Mouse (Mus musculus) bone marrow, adult 2 months (tissue): ENCODE measurements at regions not wholly inside any gene's neighbourhood (a gene's known extent, or its start where the extent isn't known, plus 50 kb on each side); places are given as distances from the start of the nearest gene placed in this dataset.

Experiments
- H3K27ac ChIP-seq: fragments of 200-500 bp; 2 replicates; pipeline ENCODE4 v1.5.1; 2012; ENCODE audit warnings: low read depth, mild to moderate bottlenecking, control low read depth, inconsistent platforms, low read length; ENCODE audit not compliant: control insufficient read depth, poor library complexity, insufficient read depth
- H3K4me1 ChIP-seq: fragments of 200-500 bp; 2 replicates; pipeline ENCODE4 v1.6.1; 2011; ENCODE audit warnings: low read length; ENCODE audit not compliant: control insufficient read depth, insufficient read depth
- H3K4me3 ChIP-seq: fragments of 200-500 bp; replicated peaks from 2 replicates; pipeline ENCODE3; 2011; ENCODE audit warnings: mild to moderate bottlenecking, low read depth, low read length, control low read depth; ENCODE audit not compliant: control insufficient read depth
- CTCF ChIP-seq: fragments of 200-500 bp; IDR thresholded peaks from 2 replicates; pipeline ENCODE4 v1.5.1; 2011; ENCODE audit warnings: low read length, control low read depth; ENCODE audit not compliant: control insufficient read depth, insufficient read depth
- POLR2A ChIP-seq: fragments of 200-500 bp; IDR thresholded peaks from 2 replicates; pipeline ENCODE4 v1.6.1; 2011; ENCODE audit warnings: low read depth, mild to moderate bottlenecking, control low read depth, low read length, borderline replicate concordance; ENCODE audit not compliant: control insufficient read depth
- WGBS: fragments of 180-500 bp; shearing (Covaris S2); methylation state at CpG from one replicate; pipeline ENCODE4 v1.1.7; 2018; 5-methylcytosine and 5-hydroxymethylcytosine counted together

GRCm38 (mm10) chr5:133020116-133020515 is 477.0 kb upstream of the Auts2 start:
- no peak overlapping the region for H3K4me3 ChIP-seq
- H3K27ac ChIP-seq = no peak overlapping the region
- WGBS = 51% methylated on average over 1 of the region's 1 CpGs
- no peaks in the 10 kb centered on the region for H3K4me1 ChIP-seq
- TF ChIP-seq POLR2A (no peak), CTCF (no peak)

- 82% methylated on average over 14 of the region's 14 CpGs for WGBS
- no peak for TF ChIP-seq CTCF
- TF ChIP-seq POLR2A = no peak
- no peak overlapping the region for H3K27ac ChIP-seq
- H3K4me3 ChIP-seq = no peak overlapping the region
- H3K4me1 ChIP-seq = no peaks in the 10 kb centered on the region
Observed at GRCm38 (mm10) chr5:133010624-133011575, 467.8 kb upstream of the Auts2 start.

- Histone ChIP-seq H3K4me1 (no peaks in the 10 kb centered on the region), H3K27ac (no peak overlapping the region), H3K4me3 (no peak overlapping the region)
- 80% methylated on average over 7 of the region's 7 CpGs for WGBS
- TF ChIP-seq CTCF (no peak), POLR2A (no peak)
Observed at GRCm38 (mm10) chr5:132982866-132983265, 439.7 kb upstream of the Auts2 start.

- Histone ChIP-seq H3K4me3 (no peak overlapping the region), H3K4me1 (no peaks in the 10 kb centered on the region), H3K27ac (no peak overlapping the region)
- WGBS = 65% methylated on average over 5 of the region's 5 CpGs
- TF ChIP-seq CTCF (no peak), POLR2A (no peak)
Observed at GRCm38 (mm10) chr5:132979013-132979412, 435.9 kb upstream of the Auts2 start.

GRCm38 (mm10) chr5:132975303-132975932 is 432.3 kb upstream of the Auts2 start:
- H3K4me1 ChIP-seq = no peaks in the 10 kb centered on the region
- H3K4me3 ChIP-seq = no peak overlapping the region
- H3K27ac ChIP-seq = no peak overlapping the region
- WGBS = 72% methylated on average over 4 of the region's 4 CpGs
- TF ChIP-seq CTCF = no peak
- TF ChIP-seq POLR2A = no peak

- H3K4me3 ChIP-seq = no peak overlapping the region
- no peaks in the 10 kb centered on the region for H3K4me1 ChIP-seq
- 59% methylated on average over 3 of the region's 3 CpGs for WGBS
- no peak for TF ChIP-seq POLR2A
- no peak overlapping the region for H3K27ac ChIP-seq
Observed at GRCm38 (mm10) chr5:132974876-132975275, 431.7 kb upstream of the Auts2 start.

- Histone ChIP-seq H3K27ac (no peak overlapping the region), H3K4me1 (no peaks in the 10 kb centered on the region), H3K4me3 (no peak overlapping the region)
- TF ChIP-seq POLR2A (no peak), CTCF (no peak)
- WGBS = 81% methylated on average over 7 of the region's 7 CpGs
Observed at GRCm38 (mm10) chr5:132971046-132971445, 427.9 kb upstream of the Auts2 start.

GRCm38 (mm10) chr5:132969376-132969775 is 426.2 kb upstream of the Auts2 start:
- WGBS = 71% methylated on average over 5 of the region's 5 CpGs
- H3K4me1 ChIP-seq = no peaks in the 10 kb centered on the region
- TF ChIP-seq POLR2A (no peak), CTCF (no peak)

GRCm38 (mm10) chr5:132959901-132960300 is 416.8 kb upstream of the Auts2 start:
- WGBS = 66% methylated on average over 1 of the region's 1 CpGs
- H3K4me1 ChIP-seq = no peaks in the 10 kb centered on the region
- H3K27ac ChIP-seq = no peak overlapping the region
- TF ChIP-seq POLR2A = no peak
- TF ChIP-seq CTCF = no peak
- H3K4me3 ChIP-seq = no peak overlapping the region

More at GRCm38 (mm10) chr5:132969376-132969775, 426.2 kb upstream of the Auts2 start:
- Histone ChIP-seq H3K27ac (no peak overlapping the region), H3K4me3 (no peak overlapping the region)
